Mouse (Mus musculus) layer of hippocampus, postnatal 25 days (tissue): ENCODE measurements around the gene Magohb. TPM values are rescaled to one million over a fixed set of nuclear protein-coding genes. Genes with fewer than 3 reads are reported as not detected.

Source experiments
- DNase-seq, 2 experiments: peaks; one replicate each; pipeline ENCODE4 v3.0.0; 2022; ENCODE audit warnings: mixed read lengths in 2 of 2, low spot score in 1 of 2; ENCODE audit errors: extremely low spot score in 1 of 2
- total RNA-seq, 2 experiments: library from RNA; stranded (reverse); gene quantifications; 2 replicates each; pipeline ENCODE4 v1.2.3; 2021

The Magohb gene
- total RNA-seq, 2 experiments from 2014 or later = 10.8 to 11.7 TPM

- DNase-seq = no peak
These were observed 28.9 kb downstream of the Magohb start for GRCm38 (mm10) chr6:131264175-131264574.

DNA sequence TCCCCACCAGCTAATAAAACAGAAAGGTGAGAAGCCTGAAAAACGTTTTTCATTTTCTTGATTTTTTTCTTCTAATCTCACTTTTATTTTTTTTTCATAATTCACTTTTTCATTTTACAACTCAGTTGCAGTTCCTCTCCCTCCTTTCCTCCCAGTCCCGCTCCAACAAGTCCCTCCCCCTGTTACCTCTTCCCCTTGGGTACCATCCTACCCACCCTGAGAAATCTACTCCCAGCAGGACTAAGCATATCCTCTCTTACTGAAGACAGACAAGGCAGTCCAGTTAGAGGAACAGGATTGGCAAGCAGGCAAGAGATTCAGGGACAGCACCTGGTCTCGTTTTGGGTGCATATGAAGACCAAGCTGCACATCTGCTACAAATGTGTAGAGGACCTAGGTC is 30.3 kb downstream of the Magohb start:
- DNase-seq = no peak

- DNase-seq = no peak
These were observed 31.0 kb downstream of the Magohb start for GRCm38 (mm10) chr6:131262009-131262408.

GRCm38 (mm10) chr6:131247206-131247605 is 45.8 kb downstream of the Magohb start, which contains the start of gene Klra2:
TSS of gene Klra2 (minus strand) at chr6:131247362.
- no peak for DNase-seq

DNA sequence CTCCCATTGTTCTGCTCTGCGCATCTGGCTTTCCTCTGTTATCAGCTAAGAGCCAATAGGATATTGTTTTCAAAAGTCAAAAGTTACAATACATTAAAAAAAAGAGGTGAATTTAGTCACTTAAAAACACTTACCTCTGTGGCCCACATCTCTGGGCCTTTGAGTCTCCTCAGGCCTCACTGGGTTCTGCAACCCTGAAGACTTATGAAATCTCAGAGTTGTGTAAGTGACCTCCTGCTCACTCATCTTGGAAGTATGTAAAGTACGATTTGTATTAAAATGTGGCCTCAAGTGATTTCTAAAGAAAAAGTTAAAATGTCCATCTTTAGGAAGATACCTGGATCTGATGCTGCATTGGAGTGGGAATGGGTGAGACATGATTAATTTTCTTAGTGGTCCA is 48.0 kb downstream of the Magohb start:
- no peak for DNase-seq

Other genes with a start within 250 kb of the Magohb start
- gene Klra2, start 45.9 kb downstream of the Magohb start, total RNA-seq = under 1 TPM; 0.20 to 0.33 TPM
- gene Styk1, start 60.4 kb upstream of the Magohb start, total RNA-seq = 1 to 10 TPM in 1 of 2 experiments, under 1 TPM in 1; 0.59 to 1.5 TPM
- 10 to 100 TPM; 45.9 to 48.5 TPM for gene Ybx3, start 95.2 kb upstream of the Magohb start, total RNA-seq
- not detected for gene 5430401F13Rik, start 193.2 kb upstream of the Magohb start, total RNA-seq
- not detected for gene Gm6619, start 193.2 kb upstream of the Magohb start, total RNA-seq